Mouse (Mus musculus): Measurements from ENCODE around the gene Rac2. TPM values are rescaled to one million over a fixed set of nuclear protein-coding genes. Genes with fewer than 3 reads are reported as not detected.

Gene Rac2
- polyA plus RNA-seq, 1 experiment from 2014 or later: 5.7 TPM

DNA sequence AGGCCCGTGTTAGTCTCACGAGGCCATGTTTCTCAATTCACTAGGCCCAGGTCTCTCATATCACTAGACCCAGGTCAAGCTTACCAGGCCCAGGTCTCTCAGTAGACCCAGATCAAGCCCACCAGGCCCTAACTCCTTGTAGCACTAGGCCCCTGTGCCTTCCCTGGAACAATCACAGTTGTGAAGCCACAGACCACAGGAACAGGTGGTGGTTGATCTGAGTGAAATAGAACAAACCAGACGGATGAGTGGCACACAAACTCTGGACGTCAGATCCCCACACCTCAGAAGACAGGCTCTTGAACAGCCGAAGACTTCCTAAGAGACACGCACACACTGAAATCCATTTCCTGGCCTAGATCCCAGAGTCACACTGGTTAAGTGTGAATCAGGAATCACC lies 61.8 kb downstream of the Rac2 start:
- Histone ChIP-seq H3K27ac (no peak overlapping the region), H3K9ac (no peak overlapping the region), H3K4me3 (no peak overlapping the region), H3K4me2 (replicated peaks) (no peak overlapping the region), H3K9me3 (replicated peaks) (no peaks in the 10 kb centered on the region), H3K27me3 (no peaks in the 10 kb centered on the region; the same call in 1 of the 2 replicates), H3K36me3 (no peaks in the 10 kb centered on the region), H3K4me1 (peaks cover 13% of the 10 kb centered on the region)
- WGBS: 89% methylated on average over 6 of the region's 6 CpGs
- no peak for ATAC-seq (ENCODE audit: low FRiP score)

DNA sequence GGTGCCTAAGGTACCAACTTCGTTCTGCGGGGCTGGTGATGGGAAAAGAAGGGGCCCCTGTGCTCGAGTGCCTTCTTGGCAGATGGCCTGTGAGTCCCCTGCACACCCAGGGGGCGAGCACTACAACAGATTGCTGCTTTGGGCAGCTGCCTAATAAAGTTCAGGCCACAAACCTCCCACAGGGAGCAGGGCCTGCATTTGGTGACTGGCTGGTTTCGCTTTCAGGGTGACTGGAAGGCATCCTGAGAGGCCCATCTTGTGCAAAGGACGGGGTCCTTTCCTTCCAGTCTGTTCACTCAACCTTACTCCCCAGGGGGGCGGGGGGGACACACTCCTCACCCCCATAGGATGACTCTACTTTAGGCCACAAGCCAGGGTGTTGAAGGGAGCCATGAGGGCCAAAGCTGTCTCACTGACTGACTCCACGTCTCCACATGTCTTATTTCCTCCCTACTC lies 62.4 kb downstream of the Rac2 start:
- peaks cover 13% of the 10 kb centered on the region for H3K4me1 ChIP-seq
- no peak for ATAC-seq (ENCODE audit: low FRiP score)
- H3K9me3 ChIP-seq (replicated peaks): 0 out of 2 replicates have a peak, but pooled peaks cover under 1% of the 10 kb centered on the region
- no peak overlapping the region for H3K4me2 ChIP-seq (replicated peaks)
- H3K9ac ChIP-seq: no peak overlapping the region
- no peak overlapping the region for H3K27ac ChIP-seq
- no peaks in the 10 kb centered on the region for H3K36me3 ChIP-seq
- 60% methylated on average over 8 of the region's 8 CpGs for WGBS
- no peaks in the 10 kb centered on the region; the same call in 1 of the 2 replicates for H3K27me3 ChIP-seq
- no peak overlapping the region for H3K4me3 ChIP-seq

DNA sequence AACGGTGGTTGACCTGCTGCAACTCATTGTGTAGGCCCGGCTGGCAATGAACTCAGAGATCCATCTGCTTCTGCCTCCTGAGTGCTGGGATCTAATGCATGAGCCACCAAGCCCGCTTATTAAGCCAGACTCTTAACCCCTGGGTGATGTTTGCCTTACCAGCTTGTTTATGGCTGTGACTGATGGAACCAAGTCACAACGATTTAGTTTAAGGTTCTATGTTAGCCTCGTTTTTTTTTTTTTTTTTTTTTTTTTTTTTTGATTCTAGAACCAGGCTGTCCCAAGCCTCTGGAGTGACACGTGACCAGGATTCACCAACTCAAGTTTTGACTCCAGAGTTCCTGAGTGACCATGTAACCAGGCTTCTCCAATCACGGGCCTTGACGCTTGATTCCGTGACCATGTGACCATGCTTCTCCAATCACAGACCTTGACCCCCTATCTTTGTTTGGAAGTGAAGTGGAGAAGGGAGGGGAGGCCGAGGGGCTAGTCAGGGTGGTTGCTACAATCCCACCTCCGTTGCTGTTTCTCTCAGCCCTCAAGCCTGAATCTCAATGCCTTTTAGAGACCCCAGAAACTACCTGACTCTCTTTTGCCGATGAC lies 63.2 kb downstream of the Rac2 start:
- 0 out of 2 replicates have a peak, but pooled peaks cover 8% of the 10 kb centered on the region for H3K9me3 ChIP-seq (replicated peaks)
- H3K36me3 ChIP-seq: no peaks in the 10 kb centered on the region
- ATAC-seq (ENCODE audit: low FRiP score): no peak
- H3K27ac ChIP-seq: no peak overlapping the region
- no peak overlapping the region for H3K4me2 ChIP-seq (replicated peaks)
- no peak overlapping the region for H3K4me3 ChIP-seq
- H3K9ac ChIP-seq: no peak overlapping the region
- 44% methylated on average over 12 of the region's 12 CpGs for WGBS
- H3K4me1 ChIP-seq: peaks cover 8% of the 10 kb centered on the region
- no peaks in the 10 kb centered on the region; the same call in 1 of the 2 replicates for H3K27me3 ChIP-seq

Other genes with a start within 250 kb of the Rac2 start
- gene Csf2rb, start 247.0 kb downstream of the Rac2 start, polyA plus RNA-seq (2016; fragmentation: Nextera tagmentation; extraction: Ambion mirVana): 1.7 and 2.1 TPM in 2 replicates
- gene Tex33, start 176.9 kb downstream of the Rac2 start, polyA plus RNA-seq (2016; fragmentation: Nextera tagmentation; extraction: Ambion mirVana): not detected in 2 replicates
- gene Tst, start 166.9 kb downstream of the Rac2 start, polyA plus RNA-seq (2016; fragmentation: Nextera tagmentation; extraction: Ambion mirVana): 7.0 and 9.3 TPM in 2 replicates
- 1.7 and 1.8 TPM in 2 replicates for gene Mpst, start 166.4 kb downstream of the Rac2 start, polyA plus RNA-seq (2016; fragmentation: Nextera tagmentation; extraction: Ambion mirVana)
- 79.8 and 85.2 TPM in 2 replicates for gene Kctd17, start 144.2 kb downstream of the Rac2 start, polyA plus RNA-seq (2016; fragmentation: Nextera tagmentation; extraction: Ambion mirVana)
- 0.14 TPM in 1 of 2 replicates, not detected in the other for gene Tmprss6, start 104.1 kb downstream of the Rac2 start, polyA plus RNA-seq (2016; fragmentation: Nextera tagmentation; extraction: Ambion mirVana)
- 0.07 and 0.14 TPM in 2 replicates for gene Il2rb, start 77.5 kb downstream of the Rac2 start, polyA plus RNA-seq (2016; fragmentation: Nextera tagmentation; extraction: Ambion mirVana)
- 11.6 and 13.0 TPM in 2 replicates for gene C1qtnf6, start 41.4 kb downstream of the Rac2 start, polyA plus RNA-seq (2016; fragmentation: Nextera tagmentation; extraction: Ambion mirVana)
- gene Sstr3, start 28.1 kb downstream of the Rac2 start, polyA plus RNA-seq (2016; fragmentation: Nextera tagmentation; extraction: Ambion mirVana): 0.09 and 0.57 TPM in 2 replicates
- 6.3 and 7.8 TPM in 2 replicates for gene Cyth4, start 24.3 kb upstream of the Rac2 start, polyA plus RNA-seq (2016; fragmentation: Nextera tagmentation; extraction: Ambion mirVana)
- 2.4 and 2.5 TPM in 2 replicates for gene Elfn2, start 146.0 kb upstream of the Rac2 start, polyA plus RNA-seq (2016; fragmentation: Nextera tagmentation; extraction: Ambion mirVana)
- 51.7 and 58.0 TPM in 2 replicates for gene Mfng, start 200.7 kb upstream of the Rac2 start, polyA plus RNA-seq (2016; fragmentation: Nextera tagmentation; extraction: Ambion mirVana)
- gene Card10, start 230.3 kb upstream of the Rac2 start, polyA plus RNA-seq (2016; fragmentation: Nextera tagmentation; extraction: Ambion mirVana): 2.7 and 2.9 TPM in 2 replicates